Comparison of ENCODE assay signal across 13 mouse cellular contexts in genomic region chr1:64192736-64193135, GRCm38 (mm10).
DNase-seq lines count a peak whose midpoint lies in the region; ATAC-seq and TF ChIP-seq lines count a peak whose summit lies in the region.
"Had no signal": no experiment of that assay in that cellular context is flagged by ENCODE, and none has a peak within 500 bp of the region (broad histone marks: within the 10 kb centered on the region; RNA-seq: fewer than 3 reads in every experiment).

No protein-coding gene starts in this region.

- WGBS in kidney, embryonic 16.5 days: 78% methylated on average over 3 of the region's 3 CpGs
- 70% methylated on average over 3 of the region's 3 CpGs for WGBS in bone marrow, adult 2 months
- WGBS in forebrain, embryonic 15.5 days: 72% methylated on average over 3 of the region's 3 CpGs
- 79% methylated on average over 3 of the region's 3 CpGs for WGBS in lung, postnatal 0 days

- ATAC-seq in kidney, embryonic 16.5 days (ENCODE audit: low FRiP score, low TSS enrichment): no peak
- no peak for ATAC-seq in forebrain, embryonic 15.5 days (replicated peaks)
- no peak for ATAC-seq in lung, postnatal 0 days
- ATAC-seq: liver, embryonic 12.5 days had no signal

- no peak overlapping the region for H3K4me2 ChIP-seq in kidney, embryonic 16.5 days (replicated peaks; ENCODE audit: low read depth, low read length)
- peak overlapping the region; percentile 44; the same call in 1 of the 2 replicates for H3K4me2 ChIP-seq in CH12.LX (ENCODE audit: insufficient read depth, low read depth, poor library complexity, severe bottlenecking)
- no peak overlapping the region for H3K4me2 ChIP-seq in forebrain, embryonic 15.5 days (replicated peaks)
- no peak overlapping the region for H3K4me2 ChIP-seq in lung, postnatal 0 days (replicated peaks; ENCODE audit: low read depth, low read length)
- H3K4me2 ChIP-seq: embryonic facial prominence, embryonic 15.5 days; hindbrain, embryonic 12.5 days; liver, embryonic 12.5 days had no signal

- TF ChIP-seq EP300 in CH12.LX (IDR thresholded peaks at IDR 0.05; ENCODE audit: low read length): no peak
- TF ChIP-seq EP300 in lung, postnatal 0 days (IDR thresholded peaks at IDR 0.05): no peak

- TF ChIP-seq RAD21 in CH12.LX (IDR thresholded peaks at IDR 0.05; ENCODE audit: low read depth, low read length): no peak

- no peaks in the 10 kb centered on the region for H3K79me2 ChIP-seq in CH12.LX (replicated peaks; ENCODE audit: control insufficient read depth, extremely low read depth, insufficient read depth, poor library complexity, severe bottlenecking)

- TF ChIP-seq CTCF in CH12.LX (conservative IDR thresholded peaks at IDR 0.05 in 1 of 2, IDR thresholded peaks at IDR 0.05 in 1 of 2; ENCODE audit: low read depth in 2 of 2, low read length in 2 of 2): no peak
- TF ChIP-seq CTCF in bone marrow, adult 2 months (IDR thresholded peaks at IDR 0.05; ENCODE audit: control insufficient read depth, insufficient read depth, low read length): no peak
- no peak for TF ChIP-seq CTCF in lung, postnatal 0 days (IDR thresholded peaks at IDR 0.05)

- no peaks in the 10 kb centered on the region for H3K27me3 ChIP-seq in kidney, embryonic 16.5 days (ENCODE audit: insufficient read depth, low read length)
- no peaks in the 10 kb centered on the region for H3K27me3 ChIP-seq in CH12.LX (replicated peaks)
- no peaks in the 10 kb centered on the region for H3K27me3 ChIP-seq in forebrain, embryonic 15.5 days
- H3K27me3 ChIP-seq in lung, postnatal 0 days (replicated peaks; ENCODE audit: insufficient read depth, low read length): no peaks in the 10 kb centered on the region
- H3K27me3 ChIP-seq: embryonic facial prominence, embryonic 15.5 days; hindbrain, embryonic 12.5 days; liver, embryonic 12.5 days had no signal

- DNase-seq in kidney, adult 8-10 months: no peak
- DNase-seq in CH12.LX (ENCODE audit: extremely low read depth): no peak
- no peak for DNase-seq in lung, postnatal 36 days
- DNase-seq in lung, postnatal 0 days (ENCODE audit: low spot score): no peak
- DNase-seq: cerebellum, postnatal 36 days; lung, postnatal 14 days; thymus, postnatal 4 days had no signal

- in situ Hi-C loops in CH12.LX (cut with MboI; ENCODE audit: low pct_ligation_motif_present, low pct_unique_long_range_greater_than_20kb, low sequenced_read_pairs): loop anchor here (10.0 kb wide), 2 partner anchors 68 to 112 kb away; partner anchors contain the start of gene Klf7

- no peak for TF ChIP-seq POLR2A in CH12.LX (IDR thresholded peaks at IDR 0.05; ENCODE audit: low read depth, low read length)
- TF ChIP-seq POLR2A in bone marrow, adult 2 months (IDR thresholded peaks at IDR 0.05; ENCODE audit: borderline replicate concordance, control insufficient read depth, low read depth, low read length): no peak

- H3K36me3 ChIP-seq in kidney, embryonic 16.5 days (ENCODE audit: insufficient read depth, low read length): no peaks in the 10 kb centered on the region
- H3K36me3 ChIP-seq in CH12.LX (replicated peaks in 1 of 2; ENCODE audit: control insufficient read depth in 1 of 2, insufficient read depth in 1 of 2, low read length in 1 of 2): no peaks in the 10 kb centered on the region
- H3K36me3 ChIP-seq in forebrain, embryonic 15.5 days: no peaks in the 10 kb centered on the region
- no peaks in the 10 kb centered on the region for H3K36me3 ChIP-seq in lung, postnatal 0 days (ENCODE audit: insufficient read depth, low read length)
- H3K36me3 ChIP-seq: embryonic facial prominence, embryonic 15.5 days; hindbrain, embryonic 12.5 days; liver, embryonic 12.5 days had no signal

- peak overlapping the region; percentile 14; the same call in 1 of the 2 replicates for H3K27ac ChIP-seq in kidney, embryonic 16.5 days (ENCODE audit: low read length)
- H3K27ac ChIP-seq in CH12.LX (ENCODE audit: insufficient read depth, low read depth): peak overlapping the region; percentile 97
- peak overlapping the region; percentile 32; the same call in 1 of the 2 replicates for H3K27ac ChIP-seq in bone marrow, adult 2 months (ENCODE audit: control insufficient read depth, insufficient read depth, low read depth, low read length, poor library complexity)
- H3K27ac ChIP-seq in forebrain, embryonic 15.5 days (replicated peaks): peak overlapping the region; percentile 69
- no peak overlapping the region for H3K27ac ChIP-seq in lung, postnatal 0 days (ENCODE audit: low read length)
- H3K27ac ChIP-seq: embryonic facial prominence, embryonic 15.5 days; hindbrain, embryonic 12.5 days; liver, embryonic 12.5 days had no signal

- no peak overlapping the region for H3K4me3 ChIP-seq in kidney, embryonic 16.5 days (ENCODE audit: low read length)
- peak overlapping the region in 2 of 3 experiments; percentile 8 to 18 for H3K4me3 ChIP-seq in CH12.LX (replicated peaks in 1 of 3; ENCODE audit: low read depth in 2 of 3, low read length in 2 of 3, poor library complexity in 1 of 3)
- no peak overlapping the region for H3K4me3 ChIP-seq in bone marrow, adult 2 months (replicated peaks; ENCODE audit: control insufficient read depth, low read depth, low read length)
- H3K4me3 ChIP-seq in forebrain, embryonic 15.5 days: no peak overlapping the region
- H3K4me3 ChIP-seq in lung, postnatal 0 days (ENCODE audit: low read depth, low read length): no peak overlapping the region
- H3K4me3 ChIP-seq: embryonic facial prominence, embryonic 15.5 days; hindbrain, embryonic 12.5 days; liver, embryonic 12.5 days had no signal

- no peak overlapping the region for H3K9ac ChIP-seq in kidney, embryonic 16.5 days (replicated peaks; ENCODE audit: low read length)
- H3K9ac ChIP-seq in CH12.LX (ENCODE audit: insufficient read depth, low read depth): peak overlapping the region; percentile 59
- no peak overlapping the region for H3K9ac ChIP-seq in forebrain, embryonic 15.5 days (replicated peaks)
- H3K9ac ChIP-seq in lung, postnatal 0 days (replicated peaks; ENCODE audit: low read depth): no peak overlapping the region
- H3K9ac ChIP-seq: embryonic facial prominence, embryonic 15.5 days; hindbrain, embryonic 12.5 days; liver, embryonic 12.5 days had no signal

- no peaks in the 10 kb centered on the region for H3K9me3 ChIP-seq in kidney, embryonic 16.5 days (ENCODE audit: low read length)
- H3K9me3 ChIP-seq in CH12.LX (replicated peaks; ENCODE audit: low read length): no peaks in the 10 kb centered on the region
- no peaks in the 10 kb centered on the region for H3K9me3 ChIP-seq in forebrain, embryonic 15.5 days
- H3K9me3 ChIP-seq in lung, postnatal 0 days (ENCODE audit: low read length): no peaks in the 10 kb centered on the region
- H3K9me3 ChIP-seq: embryonic facial prominence, embryonic 15.5 days; hindbrain, embryonic 12.5 days; liver, embryonic 12.5 days had no signal

- peaks cover 31% of the 10 kb centered on the region for H3K4me1 ChIP-seq in kidney, embryonic 16.5 days (ENCODE audit: insufficient read depth, low read length)
- peaks cover 35 to 71% of the 10 kb centered on the region in 2 experiments for H3K4me1 ChIP-seq in CH12.LX (ENCODE audit: control insufficient read depth in 1 of 2, insufficient read depth in 2 of 2)
- peaks cover 8% of the 10 kb centered on the region; the same call in 1 of the 2 replicates for H3K4me1 ChIP-seq in bone marrow, adult 2 months (ENCODE audit: control insufficient read depth, insufficient read depth, low read length)
- peaks cover 59% of the 10 kb centered on the region for H3K4me1 ChIP-seq in forebrain, embryonic 15.5 days
- no peaks in the 10 kb centered on the region for H3K4me1 ChIP-seq in lung, postnatal 0 days (ENCODE audit: insufficient read depth, low read depth, low read length)

- dilution Hi-C loops in CH12.LX (cut with MboI; ENCODE audit: extremely low pct_ligation_motif_present, extremely low pct_unique_long_range_greater_than_20kb, low sequenced_read_pairs): no loop called here

TF ChIP-seq in CH12.LX, 34 proteins besides CTCF, POLR2A, EP300 and RAD21:
- TF ChIP-seq ELF1 (IDR thresholded peaks at IDR 0.05; ENCODE audit: low read depth, low read length) (peak; percentile 73), SMC3 (IDR thresholded peaks at IDR 0.05; ENCODE audit: low read depth, low read length) (no peak)

Comparison
In these comparisons a context has a peak if more than half of its experiments do, and no peak if none do; other contexts are left out.
1. H3K4me3 ChIP-seq: peak in CH12.LX (2 of 3); none in kidney, embryonic 16.5 days (single experiment), bone marrow, adult 2 months (single experiment), forebrain, embryonic 15.5 days (single experiment) and lung, postnatal 0 days (single experiment).